Mouse (Mus musculus): Measurements from ENCODE around the gene Sap30. TPM values are rescaled to one million over a fixed set of nuclear protein-coding genes. Genes with fewer than 3 reads are reported as not detected.
"Not testable (repeated sequence)": the region's sequence is repeated elsewhere in the genome, so short reads cannot be mapped to it uniquely, and the experiment has no call there.

The Sap30 gene
- 89.9 and 90.4 TPM in 2 replicates for polyA plus RNA-seq (2016; fragmentation: Nextera tagmentation; extraction: Ambion mirVana)

GRCm38 (mm10) chr8:57487441-57488155 is at the start of gene Sap30:
Sap30 (minus strand) TSS chr8:57487860.
- H3K9me3 ChIP-seq (replicated peaks): no peaks in the 10 kb centered on the region
- H3K4me1 ChIP-seq: peaks cover 7% of the 10 kb centered on the region
- H3K27me3 ChIP-seq: no peaks in the 10 kb centered on the region
- WGBS: under 1% methylated on average over 65 of the region's 66 CpGs
- H3K36me3 ChIP-seq: peaks cover 3% of the 10 kb centered on the region; the same call in 1 of the 2 replicates
- peak within 1 kb of the TSS; percentile 70 for H3K4me2 ChIP-seq (replicated peaks)
- peak within 1 kb of the TSS; percentile 99 for H3K27ac ChIP-seq
- peak within 1 kb of the TSS; percentile 97 for H3K4me3 ChIP-seq
- ATAC-seq (ENCODE audit: low FRiP score): peak; percentile 96
- H3K9ac ChIP-seq: peak within 1 kb of the TSS; percentile 97

GRCm38 (mm10) chr8:57536167-57536566 is 48.5 kb upstream of the Sap30 start:
- Histone ChIP-seq H3K9ac (no peak overlapping the region), H3K27me3 (no peaks in the 10 kb centered on the region), H3K4me1 (no peaks in the 10 kb centered on the region), H3K36me3 (peaks cover 19% of the 10 kb centered on the region), H3K9me3 (replicated peaks) (no peaks in the 10 kb centered on the region), H3K27ac (no peak overlapping the region), H3K4me3 (no peak overlapping the region), H3K4me2 (replicated peaks) (no peak overlapping the region)
- WGBS: 92% methylated on average over 6 of the region's 6 CpGs
- ATAC-seq (ENCODE audit: low FRiP score): no peak

- no peak for ATAC-seq (ENCODE audit: low FRiP score)
- 72% methylated on average over 4 of the region's 4 CpGs for WGBS
These were observed 46.8 kb upstream of the Sap30 start for GRCm38 (mm10) chr8:57534495-57534894.

GRCm38 (mm10) chr8:57533106-57533505 is 45.4 kb upstream of the Sap30 start:
- H3K4me1 ChIP-seq: no peaks in the 10 kb centered on the region
- no peak overlapping the region for H3K4me2 ChIP-seq (replicated peaks)
- H3K27ac ChIP-seq: no peak overlapping the region
- ATAC-seq (ENCODE audit: low FRiP score): no peak
- H3K9me3 ChIP-seq (replicated peaks): no peaks in the 10 kb centered on the region
- H3K4me3 ChIP-seq: no peak overlapping the region
- no peak overlapping the region for H3K9ac ChIP-seq
- peaks cover 19% of the 10 kb centered on the region for H3K36me3 ChIP-seq
- H3K27me3 ChIP-seq: no peaks in the 10 kb centered on the region
- 95% methylated on average over 4 of the region's 4 CpGs for WGBS

More at GRCm38 (mm10) chr8:57534495-57534894, 46.8 kb upstream of the Sap30 start:
- Histone ChIP-seq H3K4me1 (no peaks in the 10 kb centered on the region), H3K27me3 (no peaks in the 10 kb centered on the region), H3K36me3 (peaks cover 19% of the 10 kb centered on the region), H3K9ac (no peak overlapping the region), H3K27ac (no peak overlapping the region), H3K9me3 (replicated peaks) (no peaks in the 10 kb centered on the region), H3K4me3 (no peak overlapping the region), H3K4me2 (replicated peaks) (no peak overlapping the region)

- no peak overlapping the region for H3K4me3 ChIP-seq
- 57% methylated on average over 2 of the region's 2 CpGs for WGBS
- H3K4me2 ChIP-seq (replicated peaks): no peak overlapping the region
- no peaks in the 10 kb centered on the region for H3K9me3 ChIP-seq (replicated peaks)
- no peaks in the 10 kb centered on the region for H3K27me3 ChIP-seq
- H3K27ac ChIP-seq: no peak overlapping the region
- peaks cover 19% of the 10 kb centered on the region for H3K36me3 ChIP-seq
- no peak overlapping the region for H3K9ac ChIP-seq
- no peaks in the 10 kb centered on the region for H3K4me1 ChIP-seq
- no peak for ATAC-seq (ENCODE audit: low FRiP score)
These were observed 44.6 kb upstream of the Sap30 start for GRCm38 (mm10) chr8:57532223-57532622.

- no peak overlapping the region for H3K4me2 ChIP-seq (replicated peaks)
- H3K9me3 ChIP-seq (replicated peaks): no peaks in the 10 kb centered on the region
- WGBS: 35% methylated on average over 15 of the region's 15 CpGs
- H3K36me3 ChIP-seq: peaks cover 12% of the 10 kb centered on the region
- no peaks in the 10 kb centered on the region for H3K4me1 ChIP-seq
- no peak overlapping the region for H3K4me3 ChIP-seq
- ATAC-seq (ENCODE audit: low FRiP score): peak; percentile 26; the same call in 1 of the 2 replicates
- no peaks in the 10 kb centered on the region for H3K27me3 ChIP-seq
- no peak overlapping the region for H3K9ac ChIP-seq
- no peak overlapping the region for H3K27ac ChIP-seq
These were observed 43.1 kb upstream of the Sap30 start for GRCm38 (mm10) chr8:57530666-57531349.

- Histone ChIP-seq H3K36me3 (peaks cover 8% of the 10 kb centered on the region), H3K4me2 (replicated peaks) (no peak overlapping the region), H3K4me1 (no peaks in the 10 kb centered on the region), H3K27ac (no peak overlapping the region), H3K9me3 (replicated peaks) (no peaks in the 10 kb centered on the region), H3K27me3 (no peaks in the 10 kb centered on the region), H3K4me3 (no peak overlapping the region), H3K9ac (no peak overlapping the region)
- ATAC-seq (ENCODE audit: low FRiP score): no peak
- 89% methylated on average over 13 of the region's 13 CpGs for WGBS
These were observed 42.6 kb upstream of the Sap30 start for GRCm38 (mm10) chr8:57530238-57530637.

- Histone ChIP-seq H3K27me3 (no peaks in the 10 kb centered on the region), H3K4me1 (no peaks in the 10 kb centered on the region), H3K27ac (no peak overlapping the region), H3K36me3 (0 out of 2 replicates have a peak, but pooled peaks cover 3% of the 10 kb centered on the region), H3K9ac (no peak overlapping the region), H3K4me2 (replicated peaks) (no peak overlapping the region), H3K4me3 (no peak overlapping the region), H3K9me3 (replicated peaks) (no peaks in the 10 kb centered on the region)
- no peak for ATAC-seq (ENCODE audit: low FRiP score)
- WGBS: 92% methylated on average over 1 of the region's 1 CpGs
These were observed 40.4 kb upstream of the Sap30 start for GRCm38 (mm10) chr8:57528036-57528435.

GRCm38 (mm10) chr8:57520186-57520786 is 32.6 kb upstream of the Sap30 start:
- ATAC-seq (ENCODE audit: low FRiP score): no peak
- Histone ChIP-seq H3K27me3 (no peaks in the 10 kb centered on the region), H3K27ac (no peak overlapping the region), H3K4me2 (replicated peaks) (no peak overlapping the region), H3K9ac (no peak overlapping the region), H3K4me1 (no peaks in the 10 kb centered on the region), H3K4me3 (no peak overlapping the region), H3K36me3 (0 out of 2 replicates have a peak, but pooled peaks cover 6% of the 10 kb centered on the region), H3K9me3 (replicated peaks) (no peaks in the 10 kb centered on the region)
- WGBS: 89% methylated on average over 12 of the region's 12 CpGs

GRCm38 (mm10) chr8:57517723-57518122 is 30.1 kb upstream of the Sap30 start:
- Histone ChIP-seq H3K36me3 (0 out of 2 replicates have a peak, but pooled peaks cover 5% of the 10 kb centered on the region), H3K4me3 (no peak overlapping the region), H3K9me3 (replicated peaks) (no peaks in the 10 kb centered on the region), H3K27me3 (no peaks in the 10 kb centered on the region), H3K27ac (no peak overlapping the region), H3K4me1 (peaks cover 9% of the 10 kb centered on the region), H3K9ac (no peak overlapping the region), H3K4me2 (replicated peaks) (no peak overlapping the region)
- 90% methylated on average over 3 of the region's 3 CpGs for WGBS
- no peak for ATAC-seq (ENCODE audit: low FRiP score)

GRCm38 (mm10) chr8:57516685-57517084 is 29.0 kb upstream of the Sap30 start:
- ATAC-seq (ENCODE audit: low FRiP score); H3K36me3 ChIP-seq: not testable (repeated sequence)
- 92% methylated on average over 4 of the region's 5 CpGs for WGBS

GRCm38 (mm10) chr8:57513178-57513661 is 25.6 kb upstream of the Sap30 start:
- not testable (repeated sequence) for H3K27me3 ChIP-seq; H3K9me3 ChIP-seq (replicated peaks); H3K27ac ChIP-seq; H3K36me3 ChIP-seq; H3K4me1 ChIP-seq; ATAC-seq (ENCODE audit: low FRiP score)
- Histone ChIP-seq H3K9ac (peak overlapping the region; percentile 97), H3K4me2 (replicated peaks) (peak overlapping the region; percentile 74), H3K4me3 (peak overlapping the region; percentile 80)
- WGBS: 31% methylated on average over 10 of the region's 10 CpGs

More at GRCm38 (mm10) chr8:57516685-57517084, 29.0 kb upstream of the Sap30 start:
- H3K9ac ChIP-seq; H3K9me3 ChIP-seq (replicated peaks); H3K4me3 ChIP-seq; H3K27me3 ChIP-seq; H3K4me1 ChIP-seq; H3K4me2 ChIP-seq (replicated peaks); H3K27ac ChIP-seq: not testable (repeated sequence)
